Mouse (Mus musculus) hindbrain, embryonic 14.5 days (tissue): ENCODE results near the gene Pidd1. TPM values are rescaled to one million over a fixed set of nuclear protein-coding genes. Genes with fewer than 3 reads are reported as not detected.

ENCODE experiments used
- polyA plus RNA-seq: library from polyadenylated mRNA; unstranded; fragments of >200 nt; fragmentation: Nextera tagmentation; extraction: Ambion mirVana; gene quantifications from 2 replicates; pipeline ENCODE4 v1.2.1, GENCODE M21; 2014

The Pidd1 gene
- polyA plus RNA-seq, 1 experiment from 2014 or later: 4.2 TPM

Other genes with a start within 250 kb of the Pidd1 start
- 6.6 and 7.6 TPM in 2 replicates for gene Lrrc56, start 249.9 kb downstream of the Pidd1 start, polyA plus RNA-seq
- gene Lmntd2, start 229.9 kb downstream of the Pidd1 start, polyA plus RNA-seq: 0.20 and 0.66 TPM in 2 replicates
- 20.2 and 23.5 TPM in 2 replicates for gene Rassf7, start 228.2 kb downstream of the Pidd1 start, polyA plus RNA-seq
- 61.8 and 63.5 TPM in 2 replicates for gene Phrf1, start 215.2 kb downstream of the Pidd1 start, polyA plus RNA-seq
- 1.4 and 1.6 TPM in 2 replicates for gene Irf7, start 177.5 kb downstream of the Pidd1 start, polyA plus RNA-seq
- gene Cdhr5, start 167.2 kb downstream of the Pidd1 start, polyA plus RNA-seq: not detected in 2 replicates
- 3.2 and 4.1 TPM in 2 replicates for gene Sct, start 164.9 kb downstream of the Pidd1 start, polyA plus RNA-seq
- gene Drd4, start 152.0 kb downstream of the Pidd1 start, polyA plus RNA-seq: 0.65 and 0.88 TPM in 2 replicates
- gene Deaf1, start 116.3 kb downstream of the Pidd1 start, polyA plus RNA-seq: 187 TPM in 2 replicates
- 24.7 and 32.6 TPM in 2 replicates for gene Tmem80, start 116.3 kb downstream of the Pidd1 start, polyA plus RNA-seq
- gene Eps8l2, start 105.1 kb downstream of the Pidd1 start, polyA plus RNA-seq: 0.98 and 1.2 TPM in 2 replicates
- gene Taldo1, start 51.8 kb downstream of the Pidd1 start, polyA plus RNA-seq: 271 and 278 TPM in 2 replicates
- gene Gatd1, start 29.9 kb downstream of the Pidd1 start, polyA plus RNA-seq: 36.9 and 43.4 TPM in 2 replicates
- 46.9 and 50.3 TPM in 2 replicates for gene Cend1, start 14.5 kb downstream of the Pidd1 start, polyA plus RNA-seq
- gene Slc25a22, start 6.1 kb downstream of the Pidd1 start, polyA plus RNA-seq: 73.0 and 81.4 TPM in 2 replicates
- gene Rplp2, start 3.3 kb upstream of the Pidd1 start, polyA plus RNA-seq: 669 and 782 TPM in 2 replicates
- gene Pnpla2, start 11.2 kb upstream of the Pidd1 start, polyA plus RNA-seq: 15.3 and 18.4 TPM in 2 replicates
- 3.7 and 8.1 TPM in 2 replicates for gene Cracr2b, start 17.1 kb upstream of the Pidd1 start, polyA plus RNA-seq
- gene Cd151, start 23.4 kb upstream of the Pidd1 start, polyA plus RNA-seq: 47.0 and 50.4 TPM in 2 replicates
- gene Polr2l, start 31.1 kb upstream of the Pidd1 start, polyA plus RNA-seq: 81.9 and 93.0 TPM in 2 replicates
- gene Tspan4, start 31.2 kb upstream of the Pidd1 start, polyA plus RNA-seq: 61.0 and 62.2 TPM in 2 replicates
- 45.5 and 47.8 TPM in 2 replicates for gene Chid1, start 95.8 kb upstream of the Pidd1 start, polyA plus RNA-seq
- gene Ap2a2, start 118.1 kb upstream of the Pidd1 start, polyA plus RNA-seq: 104 TPM in 2 replicates
- 0.18 and 0.33 TPM in 2 replicates for gene Muc6, start 211.3 kb upstream of the Pidd1 start, polyA plus RNA-seq
- gene Muc2, start 246.3 kb upstream of the Pidd1 start, polyA plus RNA-seq: 0.36 and 0.72 TPM in 2 replicates